Mouse (Mus musculus) stomach, embryonic 14.5 days (tissue): Measurements from ENCODE around the gene Golga3. TPM values are rescaled to one million over a fixed set of nuclear protein-coding genes. Genes with fewer than 3 reads are reported as not detected.

Experiments
- ATAC-seq: fragments of 200-750 bp; cut with Nextera tagmentation; 2 replicates; pipeline ENCODE4 v1.8.0; 2017; ENCODE audit warnings: low read depth, moderate TSS enrichment; ENCODE audit not compliant: insufficient number of reproducible peaks, insufficient read depth, low FRiP score
- H3K27ac ChIP-seq: fragments of 300-500 bp; sonication (generic); 2 replicates; pipeline ENCODE4 v1.5.1; 2014; ENCODE audit warnings: mild to moderate bottlenecking, low read length, moderate library complexity, mixed read lengths
- H3K27me3 ChIP-seq: fragments of 300-500 bp; sonication (generic); 2 replicates; pipeline ENCODE4 v1.6.1; 2014; ENCODE audit warnings: low read length, control low read depth, mixed read lengths; ENCODE audit not compliant: control insufficient read depth, insufficient read depth
- H3K36me3 ChIP-seq: fragments of 300-500 bp; sonication (generic); 2 replicates; pipeline ENCODE4 v1.6.1; 2014; ENCODE audit warnings: mild to moderate bottlenecking, control low read depth, low read length, moderate library complexity, mixed read lengths; ENCODE audit not compliant: control insufficient read depth, insufficient read depth
- H3K4me1 ChIP-seq: fragments of 300-500 bp; sonication (generic); 2 replicates; pipeline ENCODE4 v1.6.1; 2014; ENCODE audit warnings: low read length, control low read depth, mixed read lengths; ENCODE audit not compliant: control insufficient read depth, insufficient read depth
- H3K4me2 ChIP-seq: fragments of 300-500 bp; sonication (generic); replicated peaks from 2 replicates; pipeline ENCODE4 v1.6.1; 2014; ENCODE audit warnings: low read depth, low read length, control low read depth
- H3K4me3 ChIP-seq: fragments of 300-500 bp; sonication (generic); 2 replicates; pipeline ENCODE4 v1.5.1; 2014; ENCODE audit warnings: low read depth, low read length, control low read depth
- H3K9ac ChIP-seq: fragments of 300-500 bp; sonication (generic); replicated peaks from 2 replicates; pipeline ENCODE4 v1.6.1; 2014; ENCODE audit warnings: low read depth, mild to moderate bottlenecking, control low read depth, low read length, moderate library complexity, mixed read lengths
- H3K9me3 ChIP-seq: fragments of 300-500 bp; sonication (generic); 2 replicates; pipeline ENCODE4 v1.6.1; 2016; ENCODE audit warnings: low read depth, low read length, control low read depth; ENCODE audit not compliant: control insufficient read depth
- WGBS: fragments of 180-500 bp; shearing (Covaris S2); extraction: QIAGEN DNeasy Blood & Tissue Kit; methylation state at CpG from one replicate; pipeline ENCODE4 v1.1.7; 2014; 5-methylcytosine and 5-hydroxymethylcytosine counted together
- polyA plus RNA-seq: library from polyadenylated mRNA; unstranded; fragments of >200 nt; fragmentation: Nextera tagmentation; extraction: Ambion mirVana; gene quantifications from 2 replicates; pipeline ENCODE4 v1.2.1, GENCODE M21; 2014

Golga3 gene
- polyA plus RNA-seq: 25.8 and 27.1 TPM in 2 replicates

DNA sequence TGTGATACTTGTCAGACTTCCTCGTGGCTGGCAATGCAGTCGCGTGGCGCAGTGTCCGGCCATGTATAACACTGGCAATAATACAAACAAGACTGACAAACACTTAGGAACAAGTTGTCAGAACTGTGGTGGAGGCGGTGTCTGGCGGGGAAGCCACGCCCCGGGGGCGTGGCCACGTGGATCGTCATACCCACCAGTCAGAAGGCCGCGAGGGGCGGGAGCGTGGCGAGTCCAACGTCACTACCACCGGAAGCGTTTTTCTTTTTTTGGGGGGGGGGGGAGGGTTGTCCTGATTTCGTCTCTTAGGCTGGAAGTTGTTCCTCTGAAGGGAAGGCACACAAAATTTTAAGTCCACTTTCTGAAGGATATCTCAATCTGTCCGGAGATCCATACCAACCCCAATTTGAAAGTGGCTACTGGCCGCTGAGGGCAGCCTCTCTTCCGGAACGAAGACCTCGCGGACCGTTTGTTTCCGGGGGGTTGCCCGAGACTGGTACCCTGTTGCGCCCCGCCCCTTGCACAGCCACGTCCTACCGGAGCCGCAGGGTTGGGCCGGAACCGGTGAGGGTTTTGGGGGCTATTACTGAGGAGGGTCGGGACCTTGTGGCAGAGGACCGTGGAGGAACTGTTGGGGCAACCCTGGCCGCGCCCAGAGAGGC lies at the start of gene Golga3:
Gene Golga3, plus strand, starts transcription at position 340 of the 659 bp plus-strand sequence.
- H3K9ac ChIP-seq: peak within 1 kb of the TSS; percentile 88
- H3K9me3 ChIP-seq: no peaks in the 10 kb centered on the region
- H3K27ac ChIP-seq: peak within 1 kb of the TSS; percentile 55; the same call in 1 of the 2 replicates
- ATAC-seq: peak; percentile 96
- peaks cover 6% of the 10 kb centered on the region for H3K4me1 ChIP-seq
- H3K4me2 ChIP-seq: peak within 1 kb of the TSS; percentile 74
- H3K27me3 ChIP-seq: no peaks in the 10 kb centered on the region
- peak within 1 kb of the TSS; percentile 95 for H3K4me3 ChIP-seq
- whole genome bisulfite sequencing: under 1% methylated on average over 41 of the region's 41 CpGs
- peaks cover 5% of the 10 kb centered on the region; the same call in 1 of the 2 replicates for H3K36me3 ChIP-seq

DNA sequence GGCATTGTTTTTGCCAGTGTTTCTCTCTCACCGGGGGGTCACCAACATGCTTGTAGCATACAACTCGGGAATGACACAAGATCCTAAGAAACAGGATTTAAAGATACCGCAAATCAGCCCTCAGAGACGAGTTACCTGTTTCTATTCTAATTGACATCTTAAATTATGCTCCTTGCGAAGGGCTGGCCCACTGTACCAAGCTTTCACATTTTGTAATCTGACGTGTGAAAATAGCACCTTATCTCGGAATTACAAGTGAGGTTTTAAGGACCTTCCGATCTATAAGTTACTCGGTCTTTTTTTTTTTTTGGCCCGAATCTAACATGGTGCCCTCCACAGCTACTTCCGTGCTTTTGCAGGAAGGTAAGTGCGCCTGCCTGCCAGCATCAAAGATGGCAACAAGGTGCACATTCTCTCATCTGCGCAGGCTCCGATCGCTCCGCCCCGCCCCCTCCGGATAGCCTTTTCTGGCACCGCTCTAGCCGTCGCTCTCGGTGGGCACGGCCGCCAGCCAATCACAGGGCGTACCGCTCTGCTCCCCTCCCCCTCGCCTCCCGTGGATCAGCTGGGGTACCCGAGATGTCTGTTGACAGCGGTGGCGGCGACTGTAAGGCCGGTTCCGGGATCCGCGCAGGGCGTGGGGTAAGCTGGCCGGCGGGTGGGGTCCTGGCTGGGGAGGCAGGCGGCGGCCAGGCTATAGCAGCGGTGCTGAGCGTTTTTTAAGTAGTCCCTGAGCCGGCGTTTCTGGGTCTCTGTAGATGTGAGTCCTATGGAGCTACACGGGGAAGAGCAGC lies 41.0 kb upstream of the Golga3 start, which contains the start of gene Chfr:
Gene Chfr, plus strand, starts transcription at position 550 of the 794 bp plus-strand sequence.
- no peaks in the 10 kb centered on the region for H3K4me1 ChIP-seq
- peak within 1 kb of the TSS; percentile 65 for H3K4me2 ChIP-seq
- peak; percentile 100 for ATAC-seq
- H3K27ac ChIP-seq: peak within 1 kb of the TSS; percentile 39; the same call in 1 of the 2 replicates
- no peaks in the 10 kb centered on the region for H3K36me3 ChIP-seq
- H3K9ac ChIP-seq: peak within 1 kb of the TSS; percentile 61
- 3% methylated on average over 46 of the region's 46 CpGs for WGBS
- H3K9me3 ChIP-seq: peaks cover 6% of the 10 kb centered on the region; the same call in 1 of the 2 replicates
- H3K4me3 ChIP-seq: peak within 1 kb of the TSS; percentile 79
- H3K27me3 ChIP-seq: no peaks in the 10 kb centered on the region

DNA sequence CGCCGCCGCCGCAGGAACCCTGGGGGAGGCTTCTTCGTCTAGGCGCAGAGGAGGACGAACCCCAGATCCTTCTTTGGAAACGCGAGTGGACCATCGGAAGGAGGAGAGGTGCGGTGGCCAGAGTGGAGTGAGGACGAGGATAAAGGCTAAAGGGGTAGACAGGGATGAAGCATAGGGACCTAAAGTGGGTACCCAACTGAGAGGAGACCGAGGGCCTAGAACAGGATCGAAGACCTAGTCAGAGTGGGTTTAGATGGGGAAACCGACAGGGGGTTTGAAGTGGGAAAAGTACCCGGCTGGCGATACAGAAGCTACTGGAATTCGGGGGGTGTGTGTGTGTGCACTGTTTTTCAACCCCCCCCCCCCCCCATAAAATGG lies 40.4 kb upstream of the Golga3 start:
- Histone ChIP-seq H3K4me3 (peak overlapping the region; percentile 79), H3K27ac (peak overlapping the region; percentile 39; the same call in 1 of the 2 replicates), H3K27me3 (no peaks in the 10 kb centered on the region), H3K4me1 (no peaks in the 10 kb centered on the region), H3K9me3 (peaks cover 6% of the 10 kb centered on the region; the same call in 1 of the 2 replicates), H3K4me2 (peak overlapping the region; percentile 65), H3K9ac (peak overlapping the region; percentile 61), H3K36me3 (no peaks in the 10 kb centered on the region; the same call in 1 of the 2 replicates)
- peak; percentile 46; the same call in 1 of the 2 replicates for ATAC-seq
- WGBS: 6% methylated on average over 18 of the region's 18 CpGs

DNA sequence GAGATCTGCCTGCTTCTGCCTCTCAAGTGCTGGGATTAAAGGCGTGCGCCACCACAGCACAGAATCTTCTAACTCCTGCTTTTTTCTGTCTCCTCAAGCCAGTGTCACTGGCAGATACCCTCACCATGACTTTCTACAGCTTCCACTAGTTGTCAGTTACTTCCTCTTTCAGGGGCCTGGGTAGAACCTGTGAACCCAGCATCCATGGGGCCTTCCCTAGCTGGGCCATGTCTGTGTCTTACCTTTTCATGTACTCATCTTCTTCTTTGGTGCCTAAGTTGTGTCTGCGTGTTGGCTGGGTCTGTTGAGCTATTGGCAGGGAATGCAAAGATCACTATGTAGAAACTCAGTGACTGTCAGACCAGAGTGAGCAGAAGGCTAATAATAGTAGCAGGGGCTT lies 38.7 kb upstream of the Golga3 start:
- peaks cover 5% of the 10 kb centered on the region; the same call in 1 of the 2 replicates for H3K36me3 ChIP-seq
- H3K9me3 ChIP-seq: peaks cover 6% of the 10 kb centered on the region; the same call in 1 of the 2 replicates
- H3K4me1 ChIP-seq: no peaks in the 10 kb centered on the region
- H3K9ac ChIP-seq: no peak overlapping the region
- H3K27ac ChIP-seq: no peak overlapping the region
- ATAC-seq: no peak
- H3K27me3 ChIP-seq: no peaks in the 10 kb centered on the region
- 95% methylated on average over 3 of the region's 3 CpGs for WGBS
- H3K4me2 ChIP-seq: no peak overlapping the region
- no peak overlapping the region for H3K4me3 ChIP-seq

DNA sequence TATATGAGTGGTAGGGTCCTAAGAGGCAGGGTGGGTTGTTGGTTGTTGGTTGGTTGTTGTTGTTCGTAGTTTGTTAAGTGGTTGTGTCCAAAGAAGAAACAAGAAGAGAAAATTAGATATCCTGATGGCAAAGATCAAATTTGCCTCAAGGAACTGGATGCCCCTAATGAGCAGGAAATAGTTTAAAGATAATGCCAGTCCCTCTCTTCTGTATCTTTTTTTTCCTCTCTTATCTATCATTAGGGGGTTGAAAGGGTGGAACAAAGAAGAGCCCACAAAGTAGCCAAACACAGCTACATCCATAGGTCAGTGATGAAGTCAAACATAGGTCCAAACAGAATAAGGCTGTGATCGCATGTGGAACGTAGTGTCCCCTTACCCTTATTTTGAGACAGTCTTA lies 37.2 kb upstream of the Golga3 start:
- Histone ChIP-seq H3K4me3 (no peak overlapping the region), H3K4me1 (no peaks in the 10 kb centered on the region), H3K27me3 (no peaks in the 10 kb centered on the region), H3K27ac (no peak overlapping the region), H3K9ac (no peak overlapping the region), H3K4me2 (no peak overlapping the region), H3K36me3 (peaks cover 11% of the 10 kb centered on the region), H3K9me3 (no peaks in the 10 kb centered on the region)
- WGBS: 94% methylated on average over 3 of the region's 3 CpGs
- no peak for ATAC-seq

DNA sequence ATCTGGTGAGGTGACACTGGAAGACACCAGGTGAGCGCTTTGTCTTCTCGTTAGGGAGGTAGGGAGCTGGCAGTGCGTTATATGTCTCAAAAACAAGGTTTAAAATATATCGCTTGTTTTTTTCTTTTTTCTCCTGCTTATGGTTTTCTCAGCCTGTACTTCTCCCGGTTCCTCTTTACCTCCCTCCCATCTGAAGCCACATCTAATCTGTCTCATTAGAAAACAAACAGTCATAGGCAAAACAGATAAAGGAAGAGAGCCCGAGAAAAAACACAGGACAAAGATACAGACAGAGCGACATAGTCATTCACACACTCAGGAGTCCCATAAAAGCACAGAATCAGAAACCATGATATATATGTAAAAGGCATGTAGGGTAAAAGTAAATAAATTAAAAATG lies 36.1 kb upstream of the Golga3 start:
- WGBS: 90% methylated on average over 7 of the region's 7 CpGs

DNA sequence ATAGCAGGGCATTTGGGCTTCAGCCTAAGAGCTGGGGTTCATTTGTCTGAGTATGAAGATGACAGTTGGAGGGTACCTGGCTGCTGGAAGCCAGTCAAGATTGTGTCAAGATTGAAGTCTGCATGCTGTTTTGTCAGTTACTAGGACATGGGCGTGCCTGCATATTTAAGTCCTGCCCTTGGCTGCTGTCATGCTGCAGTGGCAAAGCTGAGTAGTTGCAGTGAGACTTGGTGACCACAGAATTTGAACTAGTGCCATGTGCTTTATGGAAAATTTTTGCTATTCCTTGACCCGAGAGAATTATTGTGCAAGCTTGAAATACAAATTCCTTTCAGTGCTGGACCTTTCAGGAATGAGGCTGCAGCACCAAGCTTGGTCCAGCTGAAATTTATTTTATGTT lies 34.2 kb upstream of the Golga3 start:
- Histone ChIP-seq H3K4me1 (no peaks in the 10 kb centered on the region), H3K9ac (no peak overlapping the region), H3K4me3 (no peak overlapping the region), H3K27me3 (no peaks in the 10 kb centered on the region), H3K36me3 (peaks cover 26% of the 10 kb centered on the region), H3K4me2 (no peak overlapping the region), H3K27ac (no peak overlapping the region), H3K9me3 (no peaks in the 10 kb centered on the region)
- ATAC-seq: no peak
- 91% methylated on average over 2 of the region's 2 CpGs for WGBS

More for the DNA sequence above, 36.1 kb upstream of the Golga3 start:
- H3K4me1 ChIP-seq: no peaks in the 10 kb centered on the region
- H3K27me3 ChIP-seq: no peaks in the 10 kb centered on the region
- ATAC-seq: no peak
- no peaks in the 10 kb centered on the region for H3K9me3 ChIP-seq
- no peak overlapping the region for H3K4me2 ChIP-seq
- peaks cover 17% of the 10 kb centered on the region for H3K36me3 ChIP-seq
- H3K4me3 ChIP-seq: no peak overlapping the region
- H3K27ac ChIP-seq: no peak overlapping the region
- no peak overlapping the region for H3K9ac ChIP-seq

DNA sequence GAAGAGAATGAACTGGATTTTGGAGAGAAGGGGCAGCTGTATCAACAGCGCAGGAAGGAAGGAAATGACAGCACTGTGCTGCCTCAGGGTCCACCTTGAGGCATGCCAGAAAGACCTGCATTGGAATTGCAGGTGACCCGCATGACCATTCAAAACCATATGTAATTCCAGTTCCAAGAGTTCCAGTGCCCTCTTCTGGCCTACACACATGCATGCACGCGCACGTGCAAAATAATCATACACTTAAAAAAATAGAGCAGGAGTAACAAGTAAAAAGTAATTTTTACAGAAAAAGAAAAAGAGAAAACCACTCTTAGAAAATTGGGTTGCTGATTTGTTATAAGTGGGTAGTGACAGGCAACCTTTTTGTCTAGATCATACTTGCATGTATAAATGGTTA lies 33.5 kb upstream of the Golga3 start:
- 88% methylated on average over 5 of the region's 5 CpGs for WGBS
- Histone ChIP-seq H3K36me3 (peaks cover 26% of the 10 kb centered on the region), H3K9ac (no peak overlapping the region), H3K27me3 (no peaks in the 10 kb centered on the region), H3K4me1 (no peaks in the 10 kb centered on the region), H3K9me3 (no peaks in the 10 kb centered on the region), H3K4me2 (no peak overlapping the region), H3K27ac (no peak overlapping the region), H3K4me3 (no peak overlapping the region)
- ATAC-seq: no peak
